Mouse (Mus musculus) hindbrain, postnatal 0 days (tissue): ENCODE data around the gene Saal1. TPM values are rescaled to one million over a fixed set of nuclear protein-coding genes. Genes with fewer than 3 reads are reported as not detected.

Experiments
- ATAC-seq: fragments of 200-750 bp; cut with Nextera tagmentation; 2 replicates; pipeline ENCODE4 v1.8.0; 2017; ENCODE audit warnings: mild to moderate bottlenecking, moderate TSS enrichment, moderate library complexity
- DNase-seq: peaks from one replicate; pipeline ENCODE4 v3.0.0-alpha.2; 2015; ENCODE audit warnings: low spot score
- H3K27ac ChIP-seq: fragments of 300-500 bp; sonication (generic); 2 replicates; pipeline ENCODE4 v1.5.1; 2014; ENCODE audit warnings: mild to moderate bottlenecking
- H3K27me3 ChIP-seq: fragments of 300-500 bp; sonication (generic); 2 replicates; pipeline ENCODE4 v1.6.1; 2014; ENCODE audit warnings: low read length, mixed read lengths; ENCODE audit not compliant: insufficient read depth
- H3K36me3 ChIP-seq: fragments of 300-500 bp; sonication (generic); 2 replicates; pipeline ENCODE4 v1.6.1; 2014; ENCODE audit warnings: low read length, mixed read lengths; ENCODE audit not compliant: insufficient read depth
- H3K4me1 ChIP-seq: fragments of 300-500 bp; sonication (generic); 2 replicates; pipeline ENCODE4 v1.6.1; 2014; ENCODE audit warnings: antibody characterized with exemption, low read length, mixed read lengths; ENCODE audit not compliant: insufficient read depth
- H3K4me2 ChIP-seq: fragments of 300-500 bp; sonication (generic); 2 replicates; pipeline ENCODE4 v1.6.1; 2014; ENCODE audit warnings: low read depth, mild to moderate bottlenecking, low read length, moderate library complexity, mixed read lengths
- H3K4me3 ChIP-seq: fragments of 300-500 bp; sonication (generic); 2 replicates; pipeline ENCODE4 v1.5.1; 2014; ENCODE audit warnings: low read length
- H3K9ac ChIP-seq: fragments of 300-500 bp; sonication (generic); replicated peaks from 2 replicates; pipeline ENCODE4 v1.6.1; 2014; ENCODE audit warnings: mild to moderate bottlenecking, low read length, moderate library complexity, mixed read lengths
- H3K9me3 ChIP-seq: fragments of 300-500 bp; sonication (generic); 2 replicates; pipeline ENCODE4 v1.6.1; 2016; ENCODE audit warnings: low read length, mixed read lengths
- CTCF ChIP-seq: IDR thresholded peaks from 2 replicates; pipeline ENCODE4 v1.5.1; 2016; ENCODE audit warnings: antibody characterized with exemption, control low read depth, low read depth
- WGBS: fragments of 180-500 bp; shearing (Covaris S2); extraction: QIAGEN DNeasy Blood & Tissue Kit; methylation state at CpG from one replicate; pipeline ENCODE4 v1.1.7; 2014; 5-methylcytosine and 5-hydroxymethylcytosine counted together
- polyA plus RNA-seq: library from polyadenylated mRNA; unstranded; fragments of >200 nt; fragmentation: Nextera tagmentation; extraction: Ambion mirVana; gene quantifications from 2 replicates; pipeline ENCODE4 v1.2.1, GENCODE M21; 2015
- total RNA-seq: library from RNA; depleted of rRNA; stranded (reverse); fragments of >200 nt; gene quantifications from 2 replicates; pipeline ENCODE4 v1.2.3, GENCODE M21; 2014

The Saal1 gene
- total and polyA plus RNA-seq, 2 experiments from 2014 or later, result 13.0 to 14.4 TPM

GRCm38 (mm10) chr7:46720460-46720859 is 10.0 kb upstream of the Saal1 start:
- no peak overlapping the region for H3K9ac ChIP-seq
- no peak overlapping the region for H3K4me2 ChIP-seq
- no peaks in the 10 kb centered on the region for H3K27me3 ChIP-seq
- H3K4me3 ChIP-seq, result no peak overlapping the region
- TF ChIP-seq CTCF, result no peak
- H3K9me3 ChIP-seq, result no peaks in the 10 kb centered on the region
- 59% methylated on average over 9 of the region's 9 CpGs for WGBS
- H3K27ac ChIP-seq, result no peak overlapping the region
- DNase-seq (peak; percentile 50), ATAC-seq (peak; percentile 39; the same call in 1 of the 2 replicates)
- H3K4me1 ChIP-seq, result peaks cover 8% of the 10 kb centered on the region; the same call in 1 of the 2 replicates
- no peaks in the 10 kb centered on the region for H3K36me3 ChIP-seq

- peak overlapping the region; percentile 66; the same call in 1 of the 2 replicates for H3K27ac ChIP-seq
- H3K4me3 ChIP-seq, result no peak overlapping the region
- no peaks in the 10 kb centered on the region for H3K36me3 ChIP-seq
- no peak overlapping the region for H3K4me2 ChIP-seq
- TF ChIP-seq CTCF, result no peak
- H3K27me3 ChIP-seq, result no peaks in the 10 kb centered on the region
- 59% methylated on average over 7 of the region's 7 CpGs for whole genome bisulfite sequencing
- no peak for DNase-seq
- no peak overlapping the region for H3K9ac ChIP-seq
- peaks cover 8% of the 10 kb centered on the region; the same call in 1 of the 2 replicates for H3K4me1 ChIP-seq
- no peak for ATAC-seq
- H3K9me3 ChIP-seq, result no peaks in the 10 kb centered on the region
These were observed 9.0 kb upstream of the Saal1 start for GRCm38 (mm10) chr7:46719526-46719925.

GRCm38 (mm10) chr7:46718591-46719270 is 8.3 kb upstream of the Saal1 start:
- Histone ChIP-seq H3K27me3 (no peaks in the 10 kb centered on the region), H3K4me2 (no peak overlapping the region), H3K27ac (peak overlapping the region; percentile 66), H3K4me3 (no peak overlapping the region), H3K36me3 (no peaks in the 10 kb centered on the region), H3K9ac (no peak overlapping the region), H3K9me3 (no peaks in the 10 kb centered on the region), H3K4me1 (peaks cover 8% of the 10 kb centered on the region; the same call in 1 of the 2 replicates)
- ATAC-seq, result peak; percentile 93
- no peak for TF ChIP-seq CTCF
- WGBS, result 60% methylated on average over 7 of the region's 7 CpGs
- DNase-seq, result peak; percentile 77

GRCm38 (mm10) chr7:46716897-46717296 is 6.4 kb upstream of the Saal1 start:
- no peak for ATAC-seq
- no peaks in the 10 kb centered on the region for H3K27me3 ChIP-seq
- no peak overlapping the region for H3K27ac ChIP-seq
- no peak overlapping the region for H3K4me2 ChIP-seq
- H3K36me3 ChIP-seq, result no peaks in the 10 kb centered on the region
- WGBS, result 55% methylated on average over 5 of the region's 5 CpGs
- DNase-seq, result peak; percentile 40
- H3K9ac ChIP-seq, result no peak overlapping the region
- no peak for TF ChIP-seq CTCF
- H3K9me3 ChIP-seq, result no peaks in the 10 kb centered on the region
- peaks cover 8% of the 10 kb centered on the region; the same call in 1 of the 2 replicates for H3K4me1 ChIP-seq
- H3K4me3 ChIP-seq, result no peak overlapping the region

- Histone ChIP-seq H3K9me3 (no peaks in the 10 kb centered on the region), H3K27ac (no peak within 1 kb of the TSS), H3K9ac (no peak within 1 kb of the TSS), H3K4me2 (no peak within 1 kb of the TSS), H3K27me3 (no peaks in the 10 kb centered on the region), H3K4me3 (no peak within 1 kb of the TSS), H3K4me1 (peaks cover 8% of the 10 kb centered on the region; the same call in 1 of the 2 replicates), H3K36me3 (no peaks in the 10 kb centered on the region)
- no peak for DNase-seq
- no peak for ATAC-seq
- WGBS, result 89% methylated on average over 5 of the region's 5 CpGs
- TF ChIP-seq CTCF, result no peak
These were observed 5.1 kb upstream of the Saal1 start, which contains the start of gene Saa3 for GRCm38 (mm10) chr7:46715600-46715999. Saa3 (minus strand) TSS chr7:46715700.

- peaks cover 7% of the 10 kb centered on the region for H3K4me1 ChIP-seq
- WGBS, result 31% methylated on average over 6 of the region's 6 CpGs
- no peak for ATAC-seq
- no peak overlapping the region for H3K27ac ChIP-seq
- peak; percentile 70 for DNase-seq
- no peaks in the 10 kb centered on the region for H3K27me3 ChIP-seq
- no peaks in the 10 kb centered on the region for H3K9me3 ChIP-seq
- no peaks in the 10 kb centered on the region for H3K36me3 ChIP-seq
- no peak overlapping the region for H3K4me2 ChIP-seq
- TF ChIP-seq CTCF, result peak; percentile 87
- no peak overlapping the region for H3K4me3 ChIP-seq
- no peak overlapping the region for H3K9ac ChIP-seq
These were observed 4.0 kb upstream of the Saal1 start for GRCm38 (mm10) chr7:46714518-46714917.

GRCm38 (mm10) chr7:46712250-46712649 is 1.8 kb upstream of the Saal1 start:
- Histone ChIP-seq H3K4me3 (no peak overlapping the region), H3K4me2 (no peak overlapping the region), H3K9ac (no peak overlapping the region), H3K4me1 (peaks cover 5% of the 10 kb centered on the region), H3K27ac (no peak overlapping the region), H3K36me3 (no peaks in the 10 kb centered on the region), H3K27me3 (no peaks in the 10 kb centered on the region), H3K9me3 (no peaks in the 10 kb centered on the region)
- no peak for TF ChIP-seq CTCF
- 67% methylated on average over 6 of the region's 6 CpGs for WGBS
- no peak for DNase-seq
- no peak for ATAC-seq
